Mouse (Mus musculus): ENCODE data around the gene Swsap1. TPM values are rescaled to one million over a fixed set of nuclear protein-coding genes. Genes with fewer than 3 reads are reported as not detected.

The Swsap1 gene
- polyA plus RNA-seq, 2 experiments: 7.0 to 12.8 TPM

- DNase-seq (ENCODE audit: low spot score) (no peak), ATAC-seq (ENCODE audit: low FRiP score, low read depth) (no peak)
- Histone ChIP-seq H3K4me3 (replicated peaks; ENCODE audit: low read length) (peak overlapping the region; percentile 38), H3K4me2 (replicated peaks; ENCODE audit: low read depth, low read length, severe bottlenecking) (peak overlapping the region; percentile 66), H3K27me3 (ENCODE audit: control insufficient read depth, insufficient read depth, low read length) (peaks cover 61% of the 10 kb centered on the region), H3K4me1 (ENCODE audit: control insufficient read depth, insufficient read depth, low read length) (peaks cover 9% of the 10 kb centered on the region), H3K27ac (replicated peaks; ENCODE audit: low read depth, low read length) (no peak overlapping the region), H3K36me3 (ENCODE audit: control insufficient read depth, insufficient read depth, low read length) (no peaks in the 10 kb centered on the region), H3K9me3 (ENCODE audit: control insufficient read depth, low read length) (no peaks in the 10 kb centered on the region), H3K9ac (ENCODE audit: low read depth, low read length, severe bottlenecking) (peak overlapping the region; percentile 45; the same call in 1 of the 2 replicates)
- under 1% methylated on average over 32 of the region's 32 CpGs for WGBS
- no peak for TF ChIP-seq POLR2A (IDR thresholded peaks at IDR 0.05; ENCODE audit: borderline replicate concordance, extremely low read depth, insufficient read depth, insufficient read length)
These were observed 33.0 kb downstream of the Swsap1 start for GRCm38 (mm10) chr9:21988421-21989101.

- WGBS: 1% methylated on average over 39 of the region's 42 CpGs
- TF ChIP-seq POLR2A (IDR thresholded peaks at IDR 0.05; ENCODE audit: borderline replicate concordance, extremely low read depth, insufficient read depth, insufficient read length): no peak
- H3K9ac ChIP-seq (ENCODE audit: low read depth, low read length, severe bottlenecking): peak within 1 kb of the TSS; percentile 45; the same call in 1 of the 2 replicates
- DNase-seq (ENCODE audit: low spot score) (no peak), ATAC-seq (ENCODE audit: low FRiP score, low read depth) (no peak)
- no peak within 1 kb of the TSS for H3K27ac ChIP-seq (replicated peaks; ENCODE audit: low read depth, low read length)
- peak within 1 kb of the TSS; percentile 66 for H3K4me2 ChIP-seq (replicated peaks; ENCODE audit: low read depth, low read length, severe bottlenecking)
- no peaks in the 10 kb centered on the region for H3K36me3 ChIP-seq (ENCODE audit: control insufficient read depth, insufficient read depth, low read length)
- H3K4me1 ChIP-seq (ENCODE audit: control insufficient read depth, insufficient read depth, low read length): peaks cover 9% of the 10 kb centered on the region
- H3K27me3 ChIP-seq (ENCODE audit: control insufficient read depth, insufficient read depth, low read length): peaks cover 61% of the 10 kb centered on the region
- no peaks in the 10 kb centered on the region for H3K9me3 ChIP-seq (ENCODE audit: control insufficient read depth, low read length)
- peak within 1 kb of the TSS; percentile 38 for H3K4me3 ChIP-seq (replicated peaks; ENCODE audit: low read length)
These were observed 33.9 kb downstream of the Swsap1 start, which contains the start of gene Rgl3 for GRCm38 (mm10) chr9:21989230-21990110. Gene Rgl3 (minus strand): TSS chr9:21989446.

GRCm38 (mm10) chr9:21992227-21992626 is 36.7 kb downstream of the Swsap1 start:
- Histone ChIP-seq H3K9ac (ENCODE audit: low read depth, low read length, severe bottlenecking) (no peak overlapping the region), H3K36me3 (ENCODE audit: control insufficient read depth, insufficient read depth, low read length) (no peaks in the 10 kb centered on the region), H3K4me1 (ENCODE audit: control insufficient read depth, insufficient read depth, low read length) (peaks cover 9% of the 10 kb centered on the region), H3K4me2 (replicated peaks; ENCODE audit: low read depth, low read length, severe bottlenecking) (no peak overlapping the region), H3K27me3 (ENCODE audit: control insufficient read depth, insufficient read depth, low read length) (peaks cover 51% of the 10 kb centered on the region), H3K9me3 (ENCODE audit: control insufficient read depth, low read length) (no peaks in the 10 kb centered on the region), H3K27ac (replicated peaks; ENCODE audit: low read depth, low read length) (no peak overlapping the region), H3K4me3 (replicated peaks; ENCODE audit: low read length) (no peak overlapping the region)
- no peak for DNase-seq (ENCODE audit: low spot score)
- no peak for ATAC-seq (ENCODE audit: low FRiP score, low read depth)
- no peak for TF ChIP-seq POLR2A (IDR thresholded peaks at IDR 0.05; ENCODE audit: borderline replicate concordance, extremely low read depth, insufficient read depth, insufficient read length)
- 76% methylated on average over 4 of the region's 4 CpGs for WGBS

- 88% methylated on average over 3 of the region's 3 CpGs for WGBS
- no peak overlapping the region for H3K4me3 ChIP-seq (replicated peaks; ENCODE audit: low read length)
These were observed 40.8 kb downstream of the Swsap1 start for GRCm38 (mm10) chr9:21996178-21996867.

GRCm38 (mm10) chr9:22000296-22000695 is 44.7 kb downstream of the Swsap1 start:
- Histone ChIP-seq H3K27me3 (ENCODE audit: control insufficient read depth, insufficient read depth, low read length) (no peaks in the 10 kb centered on the region), H3K4me1 (ENCODE audit: control insufficient read depth, insufficient read depth, low read length) (peaks cover 17% of the 10 kb centered on the region), H3K9ac (ENCODE audit: low read depth, low read length, severe bottlenecking) (no peak overlapping the region), H3K36me3 (ENCODE audit: control insufficient read depth, insufficient read depth, low read length) (peaks cover 11% of the 10 kb centered on the region), H3K9me3 (ENCODE audit: control insufficient read depth, low read length) (no peaks in the 10 kb centered on the region), H3K4me2 (replicated peaks; ENCODE audit: low read depth, low read length, severe bottlenecking) (no peak overlapping the region), H3K4me3 (replicated peaks; ENCODE audit: low read length) (no peak overlapping the region), H3K27ac (replicated peaks; ENCODE audit: low read depth, low read length) (no peak overlapping the region)
- ATAC-seq (ENCODE audit: low FRiP score, low read depth): no peak
- no peak for TF ChIP-seq POLR2A (IDR thresholded peaks at IDR 0.05; ENCODE audit: borderline replicate concordance, extremely low read depth, insufficient read depth, insufficient read length)
- DNase-seq (ENCODE audit: low spot score): no peak
- 90% methylated on average over 6 of the region's 6 CpGs for WGBS

More at GRCm38 (mm10) chr9:21996178-21996867, 40.8 kb downstream of the Swsap1 start:
- no peak overlapping the region for H3K27ac ChIP-seq (replicated peaks; ENCODE audit: low read depth, low read length)
- DNase-seq (ENCODE audit: low spot score) (no peak), ATAC-seq (ENCODE audit: low FRiP score, low read depth) (no peak)
- peaks cover 10% of the 10 kb centered on the region for H3K27me3 ChIP-seq (ENCODE audit: control insufficient read depth, insufficient read depth, low read length)
- no peaks in the 10 kb centered on the region for H3K4me1 ChIP-seq (ENCODE audit: control insufficient read depth, insufficient read depth, low read length)
- TF ChIP-seq POLR2A (IDR thresholded peaks at IDR 0.05; ENCODE audit: borderline replicate concordance, extremely low read depth, insufficient read depth, insufficient read length): no peak
- H3K36me3 ChIP-seq (ENCODE audit: control insufficient read depth, insufficient read depth, low read length): no peaks in the 10 kb centered on the region
- H3K9me3 ChIP-seq (ENCODE audit: control insufficient read depth, low read length): no peaks in the 10 kb centered on the region
- H3K4me2 ChIP-seq (replicated peaks; ENCODE audit: low read depth, low read length, severe bottlenecking): no peak overlapping the region
- H3K9ac ChIP-seq (ENCODE audit: low read depth, low read length, severe bottlenecking): no peak overlapping the region
